Mouse (Mus musculus) c-Kit-positive CD71-negative TER-119-negative erythroid progenitor cells, embryonic 14.5 days (primary cell): ENCODE data around the gene Ube2s.
"Not testable (repeated sequence)": the region's sequence is repeated elsewhere in the genome, so short reads cannot be mapped to it uniquely, and the experiment has no call there.

Source experiments
- DNase-seq: peaks from one replicate; pipeline ENCODE4 v3.0.0-alpha.2; 2013; ENCODE audit warnings: low read depth

The Ube2s gene

DNA sequence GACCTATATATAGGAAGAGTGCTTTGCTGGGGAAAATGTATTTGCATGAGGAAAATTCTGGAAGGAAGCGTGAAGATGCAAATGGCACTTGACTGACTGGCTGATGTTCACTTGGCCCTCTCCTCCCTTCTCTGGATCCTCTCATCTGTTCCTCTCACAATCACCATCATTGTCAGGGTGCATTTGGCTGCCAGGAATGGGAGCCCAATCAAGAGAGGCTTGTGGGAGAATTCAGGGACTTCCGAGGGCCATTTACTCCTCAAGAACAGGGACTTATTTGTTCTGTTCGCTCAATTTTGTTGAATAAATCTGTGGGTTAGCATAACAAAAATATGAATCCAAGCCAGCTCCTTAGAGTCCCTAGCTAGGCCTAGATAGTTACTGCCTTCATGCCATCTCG lies 9.3 kb upstream of the Ube2s start:
- DNase-seq = no peak

DNA sequence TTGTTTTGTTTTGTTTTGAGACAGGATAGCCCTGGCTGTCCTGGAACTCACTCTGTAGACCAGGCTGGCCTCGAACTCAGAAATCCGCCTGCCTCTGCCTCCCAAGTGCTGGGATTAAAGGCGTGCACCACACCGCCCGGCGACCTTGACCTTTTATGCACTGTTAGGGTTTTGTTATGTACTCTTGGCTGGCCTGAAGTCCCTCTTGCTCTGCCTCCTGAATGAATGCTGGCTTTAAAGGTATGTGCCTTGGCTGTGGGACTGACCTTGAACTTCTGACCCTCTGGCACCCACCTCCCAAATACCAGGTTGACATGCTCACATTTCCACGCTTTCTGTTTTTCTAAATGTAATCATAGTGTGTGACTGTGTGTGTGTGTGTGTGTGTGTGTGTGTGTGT lies 8.5 kb upstream of the Ube2s start:
- DNase-seq = not testable (repeated sequence)

DNA sequence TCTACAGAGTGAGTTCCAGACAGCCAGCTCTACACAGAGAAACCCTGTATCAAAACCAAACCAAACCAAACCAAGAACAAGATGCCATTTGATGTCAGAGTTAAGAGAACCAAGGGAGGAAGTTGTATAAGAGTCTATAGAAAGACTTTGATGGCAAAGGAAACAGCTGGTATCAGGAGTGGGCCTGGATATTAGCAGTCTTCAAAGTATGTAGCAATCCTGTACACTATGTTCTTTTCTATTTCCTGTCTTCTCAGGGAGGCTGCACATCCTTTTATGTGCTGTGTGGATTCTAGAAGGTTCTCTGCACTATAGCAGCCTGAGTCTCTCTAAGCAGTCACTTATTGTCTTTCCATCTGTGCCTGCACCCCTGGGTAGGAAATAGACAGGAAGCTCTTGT lies 4.2 kb upstream of the Ube2s start:
- no peak for DNase-seq

DNA sequence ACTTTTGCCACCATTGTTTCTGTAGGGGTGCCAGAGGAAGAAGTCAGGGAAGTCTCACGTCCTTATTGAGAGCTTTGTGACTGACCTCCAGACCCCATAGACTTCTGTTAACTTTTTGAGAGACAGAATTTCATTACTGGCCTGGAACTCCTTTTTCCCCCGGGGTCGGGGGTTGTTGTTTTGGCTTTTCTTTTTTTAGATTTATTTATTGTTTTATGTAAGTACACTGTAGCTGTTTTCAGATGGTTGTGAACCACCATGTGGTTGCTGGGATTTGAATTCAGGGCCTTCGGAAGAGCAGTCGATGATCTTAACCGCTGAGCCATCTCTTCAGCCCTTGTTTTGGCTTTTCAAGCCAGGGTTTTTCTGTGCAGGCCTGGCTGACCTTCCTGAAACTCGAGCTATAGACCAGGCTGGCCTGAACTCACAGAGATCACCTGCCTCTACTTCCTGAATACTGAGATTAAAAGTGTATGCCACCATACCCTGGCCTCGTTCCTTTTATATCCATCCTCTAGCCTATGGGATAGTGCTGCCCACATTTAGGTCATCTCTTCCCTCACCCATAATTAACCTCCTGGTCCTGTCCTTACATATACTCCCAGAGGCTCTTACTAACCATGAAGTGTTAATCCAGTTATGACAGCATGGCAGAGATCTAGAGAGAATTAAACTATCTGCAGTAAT lies 858 bp upstream of the Ube2s start:
- DNase-seq = no peak

GRCm38 (mm10) chr7:4811842-4812302 lies 518 bp downstream of the Ube2s start:
- no peak for DNase-seq

GRCm38 (mm10) chr7:4811131-4811530 lies 1.3 kb downstream of the Ube2s start:
- not testable (repeated sequence) for DNase-seq

DNA sequence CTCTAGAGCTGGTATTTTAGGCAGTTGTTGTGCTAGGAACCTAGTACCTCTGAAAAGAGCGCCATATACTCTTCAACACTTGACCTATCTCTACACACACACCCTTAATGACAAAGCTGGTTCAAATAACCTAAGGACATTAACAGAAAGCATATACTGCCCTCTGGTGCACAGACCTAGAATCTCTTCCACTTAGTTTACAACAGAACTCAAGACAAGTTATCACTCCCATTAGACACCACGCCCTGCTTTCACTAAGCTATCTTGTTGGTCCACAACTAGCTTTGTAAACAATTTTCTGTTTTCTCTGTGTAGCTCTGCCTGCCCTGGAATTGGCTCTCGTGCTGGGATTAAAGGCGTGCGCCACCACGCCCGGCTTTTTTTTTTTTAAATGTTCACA lies 5.7 kb downstream of the Ube2s start:
- no peak for DNase-seq

GRCm38 (mm10) chr7:4802247-4802646 lies 10.1 kb downstream of the Ube2s start:
- DNase-seq = no peak

DNA sequence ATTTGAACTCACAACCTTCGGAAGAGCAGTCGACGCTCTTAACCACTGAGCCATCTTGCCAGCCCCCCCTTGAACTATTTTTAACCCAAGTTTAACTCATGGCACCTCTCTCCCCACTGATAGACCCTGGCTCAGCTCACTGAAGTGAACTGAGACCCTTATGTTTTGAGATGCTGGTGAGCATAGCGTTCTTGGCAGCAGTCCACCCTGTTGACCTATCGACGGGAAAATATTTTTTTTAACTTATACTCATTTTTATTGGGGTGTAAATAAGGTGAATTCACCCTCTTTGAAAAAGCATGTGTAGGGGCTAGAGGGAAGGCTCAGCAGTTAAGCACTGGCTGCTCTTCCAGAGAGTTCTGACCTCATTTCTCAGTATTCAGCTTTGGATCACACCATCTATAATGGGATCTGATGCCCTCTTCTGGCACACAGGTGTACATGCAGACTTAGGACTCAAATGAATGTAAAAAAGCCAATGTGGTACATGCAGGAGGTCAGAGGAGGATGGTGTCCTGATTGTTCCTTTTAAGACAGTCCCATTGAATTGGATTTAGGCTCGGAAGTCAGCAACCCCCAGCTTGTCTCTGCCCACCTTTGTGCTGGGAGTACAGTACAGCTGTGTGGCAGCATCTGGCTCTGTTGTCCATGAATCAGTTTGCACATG lies 16.5 kb downstream of the Ube2s start:
- no peak for DNase-seq

GRCm38 (mm10) chr7:4794631-4795168 lies 17.7 kb downstream of the Ube2s start:
- DNase-seq = no peak

DNA sequence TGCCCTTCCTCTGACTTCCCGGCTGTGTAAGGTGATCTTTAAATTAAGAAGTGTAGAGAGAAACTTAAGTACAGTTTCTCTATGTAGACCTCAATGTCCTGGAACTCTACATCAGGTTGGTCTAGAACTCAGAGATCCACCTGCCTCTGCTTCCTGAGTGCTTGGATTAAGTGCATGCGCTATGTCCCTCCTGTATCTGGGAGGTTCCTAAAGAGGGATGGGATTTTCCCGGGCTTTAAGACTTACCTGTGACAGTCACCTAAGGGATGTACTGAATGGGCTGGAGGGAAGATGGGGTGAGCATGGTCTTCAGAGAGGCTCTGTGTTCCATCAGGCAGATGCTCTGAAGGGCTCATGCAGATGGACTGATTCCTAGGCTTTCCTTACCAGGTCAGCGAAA lies 18.7 kb downstream of the Ube2s start:
- DNase-seq = no peak

GRCm38 (mm10) chr7:4793248-4793647 lies 19.1 kb downstream of the Ube2s start:
- not testable (repeated sequence) for DNase-seq

GRCm38 (mm10) chr7:4792278-4793212 lies 19.8 kb downstream of the Ube2s start, which contains the start of gene Rpl28:
Gene Rpl28 (plus strand): TSS chr7:4792874.
- peak; percentile 97 for DNase-seq

DNA sequence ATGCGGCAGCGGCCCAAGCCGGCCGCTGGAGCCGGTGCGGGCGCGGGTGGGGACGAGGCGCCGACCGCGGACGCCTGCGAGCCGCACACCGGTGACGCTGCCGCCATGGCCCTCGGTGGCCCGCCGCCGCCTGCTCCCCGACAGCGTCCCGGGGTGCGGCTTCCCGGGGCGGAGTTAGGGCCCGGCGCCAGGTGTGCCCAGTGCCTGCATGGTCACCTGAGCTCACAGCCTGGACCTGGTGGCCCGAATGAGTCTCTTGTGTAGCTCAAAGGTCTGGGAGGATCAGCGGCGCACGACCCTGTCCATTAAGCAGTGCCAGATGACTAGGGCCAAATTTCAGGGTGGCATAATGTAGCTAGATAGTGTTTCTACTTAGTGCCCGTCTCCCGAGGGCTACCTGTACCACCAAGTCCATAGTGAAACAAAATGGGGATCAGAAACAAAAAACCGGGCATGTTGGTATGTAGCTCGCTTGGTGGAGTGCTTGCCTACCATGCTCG lies 22.9 kb downstream of the Ube2s start, which contains the start of gene Tmem238:
Gene Tmem238 (minus strand): TSS at position 221 of the 500 bp plus-strand sequence.
- DNase-seq = no peak

DNA sequence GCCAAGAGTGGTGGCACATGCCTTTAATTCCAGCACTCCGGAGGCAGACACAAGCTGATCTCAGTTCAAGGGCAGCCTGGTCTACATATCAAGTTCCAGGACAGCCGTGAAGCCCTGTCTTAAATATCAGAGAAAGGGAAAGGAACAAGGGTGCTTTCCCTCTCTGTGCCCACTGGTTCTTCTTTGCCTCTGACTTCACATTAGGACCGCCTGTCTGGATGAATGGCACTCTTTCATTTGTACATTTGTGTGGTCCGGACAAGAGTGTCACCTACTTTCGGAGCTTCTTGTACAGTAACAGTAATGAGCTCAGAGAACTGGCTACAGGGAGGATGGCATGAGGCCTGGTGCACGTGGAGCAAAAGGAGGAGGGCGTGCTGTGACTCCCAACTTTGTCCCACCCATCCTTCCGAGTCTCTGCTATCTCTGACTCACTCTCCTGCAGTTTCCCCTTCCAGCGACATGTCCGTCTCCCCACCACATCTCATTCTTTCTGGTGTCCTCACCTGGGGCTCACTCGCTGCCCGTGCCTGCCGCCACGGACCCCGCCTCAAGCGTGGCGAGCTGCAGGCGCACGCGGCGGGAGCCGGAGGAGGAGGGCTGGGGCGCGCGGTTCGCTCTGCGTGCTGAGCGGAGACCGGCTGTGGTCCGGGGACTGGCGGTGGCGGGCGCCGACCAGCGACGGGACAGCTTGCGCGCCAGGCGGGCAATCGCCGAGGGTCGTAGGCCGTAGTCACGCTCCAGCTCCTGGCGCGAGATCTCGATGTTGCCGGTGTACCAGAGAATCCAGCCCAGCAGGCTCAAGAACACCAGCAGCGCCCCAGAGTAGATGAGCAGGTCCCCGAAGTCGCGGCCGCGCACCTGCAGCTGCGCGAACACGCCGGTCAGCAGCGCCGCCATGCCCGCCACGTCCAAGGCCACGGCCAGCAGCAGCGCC lies 23.6 kb downstream of the Ube2s start:
- DNase-seq = no peak

GRCm38 (mm10) chr7:4783667-4784268 lies 28.6 kb downstream of the Ube2s start:
- no peak for DNase-seq

DNA sequence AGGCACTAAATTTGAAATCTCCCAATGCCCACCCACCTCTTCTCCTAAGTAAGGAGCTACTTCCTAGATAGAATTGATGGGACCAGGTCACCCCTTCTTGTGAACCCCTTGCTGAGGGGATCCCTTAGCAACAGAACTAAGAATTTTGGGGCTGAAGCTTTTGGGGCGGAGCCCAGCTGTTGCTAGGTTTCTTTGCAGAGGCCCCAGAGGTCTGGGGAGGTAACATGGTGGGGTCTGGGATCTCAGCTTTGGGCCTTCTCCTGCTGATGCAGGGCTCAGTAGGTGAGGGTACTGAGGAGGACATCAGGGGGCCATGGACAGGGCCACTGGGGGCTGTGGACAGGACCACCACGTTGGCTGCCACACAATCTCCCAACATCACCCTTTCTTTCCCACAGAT lies 29.6 kb downstream of the Ube2s start, which contains the start of the genes Il11 and Tmem190:
Gene Il11 (minus strand): TSS at position 101 of the 400 bp plus-strand sequence.
Gene Tmem190 (plus strand): TSS at position 179 of the 400 bp plus-strand sequence.
- DNase-seq = no peak

DNA sequence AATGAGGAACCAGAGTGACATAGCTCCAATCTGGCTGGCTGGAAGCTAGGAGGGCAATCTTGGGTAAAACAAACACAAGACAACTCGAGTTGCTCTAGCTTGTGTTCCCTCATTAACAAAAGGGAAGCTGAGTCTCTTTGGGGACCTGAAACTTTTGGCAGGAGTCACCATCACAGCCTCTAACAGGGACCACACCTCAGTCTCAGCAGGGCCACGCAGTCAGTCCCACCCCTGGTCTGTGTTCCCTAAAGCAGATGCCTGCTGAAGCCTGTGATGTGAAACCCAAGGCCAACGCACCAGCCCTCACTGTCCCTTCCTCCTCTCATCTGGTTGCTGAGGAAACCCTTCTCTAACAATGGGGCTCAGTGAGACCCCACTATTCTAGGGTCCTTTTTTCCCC lies 30.3 kb downstream of the Ube2s start:
- DNase-seq = no peak

- no peak for DNase-seq
These were observed 32.5 kb downstream of the Ube2s start for GRCm38 (mm10) chr7:4779921-4780320.
